Mouse (Mus musculus) gastrocnemius, postnatal 10 days (tissue): ENCODE measurements around the gene Gm28042. TPM values are rescaled to one million over a fixed set of nuclear protein-coding genes. Genes with fewer than 3 reads are reported as not detected.

Experiments used
- DNase-seq: peaks from one replicate; pipeline ENCODE4 v3.0.0; 2021; ENCODE audit warnings: mixed read lengths
- microRNA-seq, 2 experiments: library from miRNA; unstranded; fragments of <30 nt; microRNA quantifications; one replicate each; pipeline ENCODE4 v1.2.0; 2021
- total RNA-seq, 2 experiments: library from RNA; stranded (reverse); gene quantifications; 2 replicates each; pipeline ENCODE4 v1.2.3; 2021

Gm28042 gene
- total RNA-seq, 2 experiments from 2014 or later = 1.1 to 1.2 TPM

GRCm38 (mm10) chr2:120060190-120060589 is 32.9 kb downstream of the Gm28042 start:
- no peak for DNase-seq

- DNase-seq = no peak
Measured at GRCm38 (mm10) chr2:120060651-120061050, 33.4 kb downstream of the Gm28042 start.

- no peak for DNase-seq
Measured at GRCm38 (mm10) chr2:120062248-120062647, 35.0 kb downstream of the Gm28042 start.

GRCm38 (mm10) chr2:120064639-120065038 is 37.3 kb downstream of the Gm28042 start:
- no peak for DNase-seq

- DNase-seq = no peak
Measured at GRCm38 (mm10) chr2:120065243-120065642, 38.0 kb downstream of the Gm28042 start.

GRCm38 (mm10) chr2:120066224-120066623 is 38.9 kb downstream of the Gm28042 start:
- DNase-seq = no peak

GRCm38 (mm10) chr2:120068555-120069465 is 41.5 kb downstream of the Gm28042 start:
- DNase-seq = peak; percentile 43

GRCm38 (mm10) chr2:120069466-120069990 is 42.2 kb downstream of the Gm28042 start:
- DNase-seq = no peak

GRCm38 (mm10) chr2:120074096-120074495 is 46.8 kb downstream of the Gm28042 start:
- no peak for DNase-seq

- DNase-seq = peak; percentile 54
Measured at GRCm38 (mm10) chr2:120076076-120076705, 48.9 kb downstream of the Gm28042 start.

GRCm38 (mm10) chr2:120082416-120082815 is 55.1 kb downstream of the Gm28042 start:
- no peak for DNase-seq

GRCm38 (mm10) chr2:120084593-120085361 is 57.5 kb downstream of the Gm28042 start:
- no peak for DNase-seq

GRCm38 (mm10) chr2:120086038-120086437 is 58.7 kb downstream of the Gm28042 start:
- no peak for DNase-seq

GRCm38 (mm10) chr2:120087391-120087790 is 60.1 kb downstream of the Gm28042 start:
- DNase-seq = no peak

- DNase-seq = no peak
Measured at GRCm38 (mm10) chr2:120087897-120088296, 60.6 kb downstream of the Gm28042 start.

- no peak for DNase-seq
Measured at GRCm38 (mm10) chr2:120090979-120091378, 63.7 kb downstream of the Gm28042 start.

Small RNA genes within 50 kb of the gene (microRNA-seq; reads per million reads assigned to microRNA genes)
- 0 to 0.25 reads per million in 2 experiments for gene Mir7665

Other genes starting within 250 kb of the Gm28042 start
- 10 to 100 TPM; 14.2 to 14.5 TPM for gene Rpap1, start 240.0 kb upstream of the Gm28042 start, total RNA-seq
- gene Tyro3, start 229.8 kb upstream of the Gm28042 start, total RNA-seq = 1 to 10 TPM; 3.6 to 5.1 TPM
- gene Mga, start 130.3 kb upstream of the Gm28042 start, total RNA-seq = 10 to 100 TPM; 44.9 to 54.4 TPM
- gene Mapkbp1, start 54.8 kb upstream of the Gm28042 start, total RNA-seq = 10 to 100 TPM in 1 of 2 experiments, 1 to 10 TPM in 1; 9.1 to 11.0 TPM
- gene Jmjd7, start within 50 bp of the Gm28042 start, total RNA-seq = 1 to 10 TPM; 4.1 to 5.3 TPM
- gene Pla2g4b, start 5.9 kb downstream of the Gm28042 start, total RNA-seq = 1 to 10 TPM in 1 of 2 experiments, under 1 TPM in 1; 0.82 to 2.2 TPM
- 100 to 1,000 TPM; 130 to 134 TPM for gene Ehd4, start 127.1 kb downstream of the Gm28042 start, total RNA-seq
- 10 to 100 TPM; 32.5 to 33.7 TPM for gene Pla2g4e, start 217.8 kb downstream of the Gm28042 start, total RNA-seq